Mouse (Mus musculus): Measurements from ENCODE around the gene St6galnac5.

The St6galnac5 gene

GRCm38 (mm10) chr3:152950299-152950698 is 31.7 kb downstream of the St6galnac5 start:
- no peak for DNase-seq

GRCm38 (mm10) chr3:152949233-152949777 is 32.7 kb downstream of the St6galnac5 start:
- no peak for DNase-seq

GRCm38 (mm10) chr3:152948556-152948955 is 33.5 kb downstream of the St6galnac5 start:
- DNase-seq, result no peak

GRCm38 (mm10) chr3:152947031-152947640 is 34.9 kb downstream of the St6galnac5 start:
- DNase-seq, result no peak

- peak in 1 of 2 experiments; percentile 69 for DNase-seq
These were observed 37.3 kb downstream of the St6galnac5 start for GRCm38 (mm10) chr3:152944766-152945165.

DNA sequence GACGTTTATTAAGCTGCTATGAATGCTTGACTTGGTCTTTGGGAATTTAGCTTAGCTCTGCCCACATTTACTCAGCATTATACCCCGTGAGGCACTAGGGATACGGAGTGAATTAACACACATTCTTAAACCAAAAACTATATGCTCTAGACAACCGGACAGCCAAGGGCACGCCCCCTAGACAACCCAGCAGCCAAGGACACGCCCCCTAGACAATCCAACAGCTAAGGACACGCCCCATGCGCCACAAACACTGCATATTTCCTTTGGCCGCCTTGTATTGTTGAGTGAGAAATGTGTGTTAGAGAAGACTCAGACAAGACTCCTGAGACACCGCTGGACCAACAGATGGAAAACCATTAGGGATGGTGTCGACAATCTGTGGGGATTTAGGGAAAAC is 39.1 kb downstream of the St6galnac5 start:
- peak; percentile 46 to 52 for DNase-seq

GRCm38 (mm10) chr3:152941671-152942070 is 40.4 kb downstream of the St6galnac5 start:
- DNase-seq, result no peak

GRCm38 (mm10) chr3:152936313-152936712 is 45.7 kb downstream of the St6galnac5 start:
- DNase-seq, result no peak

- no peak for DNase-seq
These were observed 48.3 kb downstream of the St6galnac5 start for GRCm38 (mm10) chr3:152933737-152934136.

GRCm38 (mm10) chr3:152932544-152932943 is 49.5 kb downstream of the St6galnac5 start:
- no peak for DNase-seq

DNA sequence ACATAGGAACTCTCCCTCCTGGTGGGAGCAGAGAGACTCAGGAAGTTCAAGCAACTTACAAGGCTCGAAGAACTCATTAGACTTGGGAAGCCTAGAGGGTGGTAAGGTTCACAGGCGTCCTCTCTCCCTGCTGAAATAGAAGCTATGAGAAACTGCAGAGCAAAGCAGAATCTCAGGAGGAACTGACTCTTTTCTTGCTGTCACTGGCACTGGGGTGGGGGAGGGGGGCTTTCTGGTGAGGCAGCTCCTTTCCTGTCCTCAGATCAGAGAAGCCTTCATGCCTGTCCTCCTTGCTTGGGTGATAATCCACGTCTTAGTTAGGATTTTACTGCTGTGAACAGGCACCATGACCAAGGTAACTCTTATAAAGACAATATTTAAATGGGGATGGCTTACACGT is 50.0 kb downstream of the St6galnac5 start:
- no peak for DNase-seq

GRCm38 (mm10) chr3:152931354-152931753 is 50.7 kb downstream of the St6galnac5 start:
- DNase-seq, result no peak

DNA sequence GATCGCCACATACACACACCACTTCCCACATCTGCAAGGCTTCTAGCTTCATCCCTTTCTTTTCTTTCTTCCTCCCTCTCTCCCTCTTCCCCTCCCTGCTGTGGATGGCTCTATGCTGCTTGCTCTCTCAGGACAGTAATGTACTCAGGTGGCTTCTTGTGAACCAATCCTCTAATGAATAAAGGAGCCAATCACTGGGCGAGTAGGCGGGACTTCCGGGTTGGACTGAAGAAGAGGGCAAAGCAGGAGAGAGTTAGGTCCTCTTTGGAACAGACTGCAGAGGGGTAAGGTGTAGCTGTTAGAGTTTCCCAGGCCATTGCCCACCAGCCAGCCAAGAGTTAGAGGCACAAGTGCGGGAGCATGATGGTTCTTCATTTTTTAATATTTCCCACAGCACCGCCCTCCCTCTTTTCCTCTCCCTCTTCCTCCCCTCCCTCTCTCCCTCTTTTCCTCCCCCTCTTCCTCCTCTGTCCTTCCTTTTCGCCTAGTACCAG is 52.2 kb downstream of the St6galnac5 start:
- peak in 1 of 2 experiments; percentile 14 for DNase-seq

DNA sequence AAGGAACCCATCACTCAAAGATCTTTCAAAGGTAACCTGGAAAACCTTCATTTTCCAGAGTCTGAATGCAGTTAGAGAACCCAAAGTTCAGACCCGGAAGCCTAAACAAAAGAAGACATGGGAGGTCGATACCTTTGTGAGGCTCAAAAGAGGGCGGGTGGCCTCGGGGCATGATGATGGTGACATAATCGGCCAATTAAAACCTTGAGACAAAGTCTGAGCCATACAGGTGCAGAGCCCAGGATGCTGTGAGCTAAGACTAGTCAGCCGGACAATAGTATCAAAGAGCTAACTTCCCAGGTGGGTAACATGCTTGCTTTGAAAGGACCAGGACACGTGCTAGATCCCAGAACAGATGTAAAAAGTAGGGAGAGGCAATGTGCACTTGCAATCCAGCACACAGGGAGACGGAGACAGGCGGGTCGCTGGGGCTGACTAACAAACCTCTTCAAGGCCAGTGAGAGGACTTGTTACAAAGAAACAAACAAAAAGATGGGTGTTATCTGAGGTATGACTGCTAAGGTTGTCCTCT is 52.7 kb downstream of the St6galnac5 start:
- no peak for DNase-seq

GRCm38 (mm10) chr3:152928287-152928975 is 53.6 kb downstream of the St6galnac5 start:
- no peak for DNase-seq

- no peak for DNase-seq
These were observed 55.9 kb downstream of the St6galnac5 start for GRCm38 (mm10) chr3:152926166-152926565.

GRCm38 (mm10) chr3:152925364-152925763 is 56.7 kb downstream of the St6galnac5 start:
- DNase-seq, result no peak

GRCm38 (mm10) chr3:152923530-152923929 is 58.5 kb downstream of the St6galnac5 start:
- no peak for DNase-seq

- DNase-seq, result no peak
These were observed 61.7 kb downstream of the St6galnac5 start for GRCm38 (mm10) chr3:152920365-152920764.

DNA sequence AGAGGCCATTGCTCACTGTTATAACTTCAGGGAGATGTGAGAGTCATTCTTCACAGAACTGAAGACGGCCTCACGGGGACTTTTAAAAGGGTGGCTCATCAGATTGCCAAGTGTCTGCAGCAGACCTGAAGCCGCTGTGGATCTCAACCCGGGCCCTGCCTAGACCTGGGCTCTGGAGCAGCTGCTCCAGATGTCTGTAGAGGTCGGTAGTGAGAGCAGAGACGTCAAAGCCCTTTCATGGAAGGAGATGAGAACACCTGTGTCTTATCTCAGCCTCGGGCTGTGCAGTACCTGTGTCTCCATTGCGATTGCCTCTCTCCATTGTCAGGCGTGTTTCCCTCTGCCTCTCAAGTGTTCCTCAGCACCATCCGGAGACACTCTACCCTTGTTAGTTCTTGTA is 62.9 kb downstream of the St6galnac5 start:
- DNase-seq, result no peak

DNA sequence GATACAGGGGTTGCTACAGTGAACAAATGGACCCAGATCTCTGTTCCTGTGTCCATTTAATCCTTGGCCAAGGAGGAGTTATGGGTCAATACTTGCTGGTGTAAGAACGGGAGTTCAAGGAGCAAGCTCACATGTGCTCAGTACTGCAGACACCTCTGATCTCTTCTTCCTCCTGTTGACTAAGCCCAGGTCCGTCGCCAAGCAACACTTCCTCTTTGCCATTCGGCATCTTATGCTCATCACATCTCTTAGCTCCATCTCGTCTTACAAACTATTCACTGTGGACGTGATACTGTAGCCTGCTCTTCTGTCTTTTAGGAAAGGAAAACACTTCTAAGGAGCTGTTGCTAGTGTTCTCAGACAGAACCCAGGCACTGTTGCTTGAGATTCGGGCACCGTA is 64.5 kb downstream of the St6galnac5 start:
- no peak for DNase-seq

DNA sequence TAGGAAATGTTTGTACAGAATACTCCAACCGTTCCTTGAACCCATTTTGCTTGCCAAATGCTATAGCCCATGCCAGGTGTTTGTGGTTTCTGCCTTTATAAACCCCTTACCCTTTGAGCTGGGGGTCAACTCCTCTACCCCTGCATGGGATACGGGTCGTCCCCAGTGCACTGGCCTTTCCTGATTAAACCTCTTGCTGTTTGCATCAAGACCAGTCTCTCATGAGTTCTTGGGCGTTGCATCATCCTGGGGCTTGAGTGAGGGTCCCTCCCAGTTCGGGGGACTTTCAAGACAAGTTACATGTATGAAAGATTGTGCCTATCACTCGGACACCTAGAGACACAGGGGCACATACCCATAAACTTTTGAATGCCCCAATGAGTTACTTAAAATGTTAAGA is 67.7 kb downstream of the St6galnac5 start:
- DNase-seq, result no peak

DNA sequence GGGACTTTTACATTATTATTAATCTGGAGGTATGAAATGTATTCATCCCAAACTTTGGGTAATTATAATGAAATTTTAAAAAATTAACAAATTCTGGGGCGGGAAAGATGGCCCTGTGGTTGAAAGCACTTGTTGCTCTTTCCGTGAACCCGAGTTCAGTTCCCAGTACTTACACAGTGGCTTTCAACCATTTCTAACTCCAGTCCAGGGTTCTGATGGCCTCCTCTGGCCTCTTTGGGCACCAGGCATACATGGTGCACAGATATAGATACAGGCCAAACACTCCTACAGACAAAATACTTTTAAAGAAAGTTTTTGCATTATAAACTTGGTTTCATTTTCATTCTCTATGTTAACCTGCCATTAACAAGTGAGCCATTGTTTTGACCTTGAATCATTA is 68.4 kb downstream of the St6galnac5 start:
- DNase-seq, result no peak

GRCm38 (mm10) chr3:152913150-152913549 is 68.9 kb downstream of the St6galnac5 start:
- no peak for DNase-seq

All from lung, postnatal 4 days (tissue).